In genomic region chr14:27623368-27623767, GRCm38 (mm10) we compare ENCODE assay signal across 8 mouse cellular contexts. TPM values are rescaled to one million over a fixed set of nuclear protein-coding genes. Genes with fewer than 3 reads are reported as not detected.
A peak's percentile ranks its signal among the peaks of the same experiment; 100 is the strongest.
DNase-seq lines count a peak whose midpoint lies in the region; ATAC-seq and TF ChIP-seq lines count a peak whose summit lies in the region.

No protein-coding gene starts in this region.

- H3K9ac ChIP-seq in heart, postnatal 0 days (replicated peaks; ENCODE audit: low read depth, low read length): no peak overlapping the region
- no peak overlapping the region for H3K9ac ChIP-seq in liver, embryonic 13.5 days
- H3K9ac ChIP-seq in neural tube, embryonic 15.5 days (replicated peaks): peak overlapping the region; percentile 87

- H3K36me3 ChIP-seq in embryonic facial prominence, embryonic 10.5 days (replicated peaks): no peaks in the 10 kb centered on the region
- H3K36me3 ChIP-seq in heart, postnatal 0 days (replicated peaks; ENCODE audit: control insufficient read depth, insufficient read depth, low read length): no peaks in the 10 kb centered on the region
- H3K36me3 ChIP-seq in liver, embryonic 13.5 days: no peaks in the 10 kb centered on the region
- no peaks in the 10 kb centered on the region for H3K36me3 ChIP-seq in neural tube, embryonic 15.5 days

- no peak overlapping the region for H3K27ac ChIP-seq in embryonic facial prominence, embryonic 10.5 days (replicated peaks)
- H3K27ac ChIP-seq in heart, postnatal 0 days (ENCODE audit: low read depth): no peak overlapping the region
- no peak overlapping the region for H3K27ac ChIP-seq in liver, embryonic 13.5 days
- H3K27ac ChIP-seq in neural tube, embryonic 15.5 days (replicated peaks): peak overlapping the region; percentile 92

- TF ChIP-seq EP300 in heart, postnatal 0 days (IDR thresholded peaks at IDR 0.05; ENCODE audit: low read depth): no peak

- peaks cover 29% of the 10 kb centered on the region for H3K27me3 ChIP-seq in embryonic facial prominence, embryonic 10.5 days (replicated peaks; ENCODE audit: low read depth, poor library complexity, severe bottlenecking)
- peaks cover 9% of the 10 kb centered on the region; the same call in 1 of the 2 replicates for H3K27me3 ChIP-seq in heart, postnatal 0 days (ENCODE audit: control insufficient read depth, insufficient read depth, low read length)
- H3K27me3 ChIP-seq in liver, embryonic 13.5 days: peaks cover 40% of the 10 kb centered on the region
- no peaks in the 10 kb centered on the region for H3K27me3 ChIP-seq in neural tube, embryonic 15.5 days (replicated peaks)

- peak; percentile 62; the same call in 1 of the 2 replicates for ATAC-seq in heart, postnatal 0 days (ENCODE audit: insufficient read depth, low read depth)
- no peak for ATAC-seq in liver, embryonic 13.5 days (ENCODE audit: low read depth)
- peak; percentile 69 for ATAC-seq in neural tube, embryonic 15.5 days (ENCODE audit: low FRiP score)
- no peak for ATAC-seq in activated CD4-positive, CD25-positive, alpha-beta regulatory T cell, adult 4 months

- peak overlapping the region; percentile 81 for H3K4me3 ChIP-seq in embryonic facial prominence, embryonic 10.5 days
- H3K4me3 ChIP-seq in heart, postnatal 0 days (ENCODE audit: low read depth, low read length): peak overlapping the region; percentile 66
- H3K4me3 ChIP-seq in liver, embryonic 13.5 days (replicated peaks): 0 out of 2 replicates have a peak overlapping the region, but pooled peaks have one; percentile 8
- H3K4me3 ChIP-seq in neural tube, embryonic 15.5 days (replicated peaks): peak overlapping the region; percentile 85

- TF ChIP-seq CTCF in heart, postnatal 0 days (IDR thresholded peaks at IDR 0.05; ENCODE audit: low read depth): no peak

- WGBS in embryonic facial prominence, embryonic 10.5 days: 4% methylated on average over 10 of the region's 10 CpGs
- WGBS in heart, postnatal 0 days: 9% methylated on average over 10 of the region's 10 CpGs
- WGBS in liver, embryonic 13.5 days (ENCODE audit: insufficient replicate concordance): 9% methylated on average over 10 of the region's 10 CpGs
- 5% methylated on average over 10 of the region's 10 CpGs for WGBS in neural tube, embryonic 15.5 days

- H3K4me2 ChIP-seq in heart, postnatal 0 days (ENCODE audit: low read depth, low read length): peak overlapping the region; percentile 87
- H3K4me2 ChIP-seq in liver, embryonic 13.5 days: peak overlapping the region; percentile 64; the same call in 1 of the 2 replicates
- H3K4me2 ChIP-seq in neural tube, embryonic 15.5 days: peak overlapping the region; percentile 73

- no peaks in the 10 kb centered on the region for H3K9me3 ChIP-seq in embryonic facial prominence, embryonic 10.5 days
- H3K9me3 ChIP-seq in heart, postnatal 0 days (replicated peaks; ENCODE audit: control insufficient read depth, low read length): no peaks in the 10 kb centered on the region
- no peaks in the 10 kb centered on the region for H3K9me3 ChIP-seq in liver, embryonic 13.5 days (replicated peaks)
- H3K9me3 ChIP-seq in neural tube, embryonic 15.5 days (replicated peaks): no peaks in the 10 kb centered on the region

- DNase-seq in adrenal gland, postnatal 36 days: peak; percentile 37 to 49
- peak; percentile 59 for DNase-seq in embryonic facial prominence, embryonic 10.5 days (ENCODE audit: low spot score)
- DNase-seq in heart, postnatal 0 days (ENCODE audit: low spot score): peak; percentile 24
- peak; percentile 71 to 83 for DNase-seq in kidney, postnatal 4 days
- no peak for DNase-seq in liver, embryonic 13.5 days
- DNase-seq in spleen, postnatal 4 days (ENCODE audit: low spot score in 2 of 2): no peak

- H3K4me1 ChIP-seq in embryonic facial prominence, embryonic 10.5 days: peaks cover 12% of the 10 kb centered on the region; the same call in 1 of the 2 replicates
- no peaks in the 10 kb centered on the region; the same call in 1 of the 2 replicates for H3K4me1 ChIP-seq in heart, postnatal 0 days (ENCODE audit: control insufficient read depth, insufficient read depth)
- no peaks in the 10 kb centered on the region; the same call in 1 of the 2 replicates for H3K4me1 ChIP-seq in liver, embryonic 13.5 days (replicated peaks)
- peaks cover 25% of the 10 kb centered on the region for H3K4me1 ChIP-seq in neural tube, embryonic 15.5 days

RNA-seq across cellular contexts. Expression of gene Erc2, which starts 1.1 kb away (rescaled TPM):
- 10 to 100 TPM in 1 of 2 experiments, 1 to 10 TPM in 1; 4.7 to 10.2 TPM for total RNA-seq in adrenal gland, postnatal 36 days (2021)
- polyA plus RNA-seq in embryonic facial prominence, embryonic 10.5 days (2016; fragmentation: Nextera tagmentation; extraction: Ambion mirVana): 6.2 and 7.2 TPM in 2 replicates
- 0.11 and 12.3 TPM in 2 replicates for total RNA-seq in heart, postnatal 0 days (2014; rRNA removed; ENCODE audit: low replicate concordance)
- 1.7 and 1.8 TPM in 2 replicates for polyA plus RNA-seq in heart, postnatal 0 days (2015; fragmentation: Nextera tagmentation; extraction: Ambion mirVana)
- polyA plus RNA-seq in liver, embryonic 13.5 days (2015; fragmentation: Nextera tagmentation; extraction: Ambion mirVana): 0.82 and 0.89 TPM in 2 replicates
- 61.8 and 80.3 TPM in 2 replicates for polyA plus RNA-seq in neural tube, embryonic 15.5 days (2015; fragmentation: Nextera tagmentation; extraction: Ambion mirVana)
- under 1 TPM in 1 of 2 experiments, not detected in 1; 0.56 TPM for polyA plus RNA-seq in activated CD4-positive, CD25-positive, alpha-beta regulatory T cell, adult 4 months (2017; shearing (Covaris generic))

Comparison
In these comparisons a context has a peak if more than half of its experiments do, and no peak if none do; other contexts are left out.
1. DNase-seq: peak in adrenal gland, postnatal 36 days (2 of 2), embryonic facial prominence, embryonic 10.5 days (single experiment), heart, postnatal 0 days (single experiment) and kidney, postnatal 4 days (2 of 2); none in liver, embryonic 13.5 days (single experiment) and spleen, postnatal 4 days (0 of 2).
2. H3K4me3 ChIP-seq: peak in every context shown above with its lines; median percentile 85 in neural tube, embryonic 15.5 days; 81 in embryonic facial prominence, embryonic 10.5 days; 66 in heart, postnatal 0 days; 8 in liver, embryonic 13.5 days.
3. ATAC-seq: peak in heart, postnatal 0 days (single experiment) and neural tube, embryonic 15.5 days (single experiment); none in liver, embryonic 13.5 days (single experiment) and activated CD4-positive, CD25-positive, alpha-beta regulatory T cell, adult 4 months (single experiment).
4. Peak in every context shown above with its lines, with median percentiles within 50 percentile points of each other: H3K4me2 ChIP-seq.